Mouse (Mus musculus) frontal cortex, postnatal 14 days (tissue): ENCODE results near the gene Sparcl1.

Experiments
- DNase-seq, 2 experiments: peaks; one replicate each; pipeline ENCODE4 v3.0.0; 2022; ENCODE audit warnings: low spot score in 2 of 2

The Sparcl1 gene

DNA sequence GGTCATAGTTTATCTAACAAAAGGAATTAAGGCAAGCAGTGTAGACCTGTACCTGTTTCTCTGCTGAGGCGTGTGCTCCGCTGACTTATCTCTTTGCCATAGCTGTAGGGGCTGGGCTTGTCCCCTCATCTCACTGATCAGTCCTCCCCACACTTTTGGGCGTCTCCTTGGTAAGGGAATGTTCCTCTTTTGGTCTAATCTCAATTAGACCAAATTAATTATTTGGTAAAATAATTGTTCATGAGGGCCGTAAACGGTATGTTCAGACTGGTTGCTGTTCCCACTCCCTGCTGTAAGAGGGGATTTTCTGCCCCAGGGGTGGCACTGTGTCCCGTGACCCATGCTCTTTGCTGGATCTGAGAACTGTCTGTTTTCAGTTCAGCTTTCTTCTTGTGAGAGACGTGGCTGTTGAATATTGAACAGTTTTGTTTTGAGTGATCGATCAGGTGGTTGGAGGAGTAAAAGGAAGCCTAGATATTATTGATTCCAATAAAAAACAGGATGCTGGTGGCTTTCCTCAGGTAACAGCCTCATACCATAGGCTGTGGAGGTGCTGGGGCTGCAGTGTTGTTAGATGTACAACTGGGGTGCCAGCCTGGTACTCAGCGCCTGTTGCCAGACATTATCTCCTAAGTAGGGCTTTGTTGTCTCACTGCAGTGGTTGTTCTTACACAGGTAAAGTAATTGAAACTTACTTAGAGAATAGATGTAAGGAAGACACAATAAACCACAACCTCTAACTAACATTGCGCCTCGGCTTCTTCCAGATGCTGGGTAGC lies 50.6 kb downstream of the Sparcl1 start:
- DNase-seq: no peak

DNA sequence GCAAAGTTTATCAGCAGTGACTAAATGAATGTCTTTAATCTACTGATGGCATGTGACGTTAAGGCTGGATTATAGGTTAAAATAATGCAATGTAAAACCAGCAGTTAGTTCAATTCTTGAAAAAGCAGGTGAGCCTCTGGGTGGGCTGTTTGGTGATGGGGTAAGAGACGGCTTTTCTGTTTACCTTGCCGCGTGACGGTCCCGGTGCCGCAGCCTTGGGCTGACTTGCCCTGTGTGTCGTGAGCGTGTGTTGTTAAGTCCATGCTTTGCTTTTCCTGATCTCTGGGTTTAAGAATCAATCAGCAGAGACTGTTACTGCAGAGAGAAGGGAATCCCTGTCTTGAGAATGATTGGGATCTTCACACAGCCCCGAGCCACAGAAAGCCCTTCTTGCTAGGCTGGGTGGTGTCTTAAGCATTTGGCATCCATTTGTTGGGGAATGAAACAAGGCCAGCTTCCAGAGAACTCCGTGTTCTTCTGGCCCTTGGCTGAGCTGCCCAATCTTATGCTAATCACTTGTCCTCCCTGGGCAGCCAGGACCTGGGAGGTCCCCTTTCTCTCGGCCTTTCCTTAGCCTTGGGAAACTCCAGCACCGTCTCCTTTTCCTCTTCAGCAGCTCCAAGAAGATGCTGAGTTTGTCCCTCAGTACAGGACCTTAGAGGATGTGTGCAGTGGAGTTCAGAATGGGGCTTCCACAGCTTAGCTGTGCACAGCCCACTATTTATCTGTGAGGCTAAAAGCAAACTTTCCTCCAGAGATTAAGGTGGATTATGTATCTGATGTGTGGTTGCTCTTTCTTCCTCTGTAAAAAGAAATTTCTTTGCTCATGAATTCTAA lies 51.4 kb downstream of the Sparcl1 start:
- peak in 1 of 2 experiments; percentile 25 for DNase-seq

DNA sequence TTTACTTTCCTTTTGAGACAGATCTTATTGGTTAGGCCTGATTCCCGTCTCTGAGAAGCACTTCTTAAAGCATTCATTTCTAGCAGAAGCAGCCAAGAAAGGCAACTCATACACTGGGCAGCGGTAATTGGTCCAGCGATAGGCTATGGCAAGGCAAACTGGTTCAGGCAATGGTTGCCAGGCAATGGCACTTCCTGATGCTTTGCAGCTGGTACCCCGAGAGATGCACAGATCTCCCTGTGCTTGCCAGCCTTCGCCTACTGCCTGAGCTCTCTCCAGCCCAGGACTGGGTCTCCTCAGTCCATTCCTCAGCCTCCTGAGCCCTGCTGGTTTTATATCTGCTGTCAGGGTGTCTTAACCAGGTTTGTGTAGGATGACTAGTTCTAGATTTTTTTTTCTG lies 53.1 kb downstream of the Sparcl1 start:
- DNase-seq: no peak

DNA sequence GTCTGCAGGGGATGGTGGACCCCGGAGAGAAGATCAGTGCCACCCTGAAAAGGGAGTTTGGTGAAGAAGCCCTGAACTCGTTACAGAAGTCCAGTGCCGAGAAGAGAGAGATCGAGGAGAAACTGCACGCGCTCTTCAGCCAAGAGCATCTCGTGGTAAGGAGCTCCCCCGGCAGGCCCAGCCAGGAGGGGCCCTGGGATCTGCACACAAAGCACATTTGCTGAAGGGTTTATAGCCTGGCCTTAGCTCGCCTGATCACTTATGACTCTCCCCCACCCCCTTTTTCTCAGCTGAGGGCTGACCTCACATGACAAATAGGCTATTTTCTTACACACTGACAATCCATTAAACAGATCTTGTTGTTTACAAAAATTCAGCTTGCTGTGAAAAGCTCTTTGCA lies 53.9 kb downstream of the Sparcl1 start:
- DNase-seq: no peak

DNA sequence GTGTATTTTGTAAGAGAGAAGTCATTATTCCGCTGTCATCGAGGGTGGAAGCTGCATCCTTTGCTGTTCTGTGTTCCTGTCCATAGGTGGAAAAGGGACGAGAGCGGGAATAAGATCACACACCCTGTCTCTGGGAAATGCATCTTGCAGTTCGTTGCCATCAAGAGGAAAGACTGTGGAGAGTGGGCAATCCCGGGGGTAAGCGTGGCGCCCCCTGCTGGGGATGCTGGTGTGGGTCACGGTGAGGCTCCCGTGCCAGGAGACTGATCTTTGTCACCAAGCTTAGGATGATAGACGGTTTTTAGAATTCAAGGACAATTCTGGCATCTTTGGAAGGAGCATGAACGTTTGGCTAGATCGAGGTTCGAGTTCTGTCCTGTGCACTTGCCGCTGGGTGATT lies 55.5 kb downstream of the Sparcl1 start:
- no peak for DNase-seq

DNA sequence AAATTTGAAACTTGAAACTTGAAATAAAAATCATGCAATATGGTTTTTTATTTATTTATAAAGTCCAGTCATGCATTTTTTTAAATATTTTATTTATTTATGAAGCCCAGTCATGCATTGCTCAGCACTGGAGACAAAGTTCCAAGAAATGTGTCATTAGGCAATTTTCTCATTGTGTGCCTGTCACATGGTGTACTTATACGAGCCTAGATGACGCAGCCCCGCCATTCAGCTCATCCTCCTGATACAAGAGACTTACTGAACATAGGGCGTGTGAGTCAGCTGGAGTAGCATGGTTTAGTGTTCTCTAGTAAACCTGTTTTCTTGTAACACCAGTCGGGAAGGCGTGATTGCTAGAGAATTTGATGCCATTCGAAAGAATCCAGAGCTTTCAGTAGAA lies 57.2 kb downstream of the Sparcl1 start:
- DNase-seq: no peak

DNA sequence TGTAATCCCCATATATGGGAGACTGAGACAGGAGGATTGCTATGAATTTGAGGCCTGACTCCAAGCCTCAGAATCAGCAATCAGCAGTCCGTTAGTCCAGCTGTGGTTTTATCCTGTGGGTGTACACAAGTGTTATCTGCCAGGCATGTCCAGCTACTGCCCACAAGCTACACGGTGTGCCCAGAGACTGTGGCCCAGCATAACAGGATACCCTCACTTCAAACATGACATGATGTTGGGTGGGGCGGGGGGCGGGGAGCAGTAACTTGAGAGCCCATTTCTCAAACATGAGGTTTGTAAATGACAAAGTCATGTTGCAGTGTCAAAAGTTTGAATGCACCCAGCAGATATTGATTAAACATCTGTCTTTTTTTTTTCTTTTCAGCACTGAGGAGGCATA lies 57.7 kb downstream of the Sparcl1 start:
- DNase-seq: no peak

DNA sequence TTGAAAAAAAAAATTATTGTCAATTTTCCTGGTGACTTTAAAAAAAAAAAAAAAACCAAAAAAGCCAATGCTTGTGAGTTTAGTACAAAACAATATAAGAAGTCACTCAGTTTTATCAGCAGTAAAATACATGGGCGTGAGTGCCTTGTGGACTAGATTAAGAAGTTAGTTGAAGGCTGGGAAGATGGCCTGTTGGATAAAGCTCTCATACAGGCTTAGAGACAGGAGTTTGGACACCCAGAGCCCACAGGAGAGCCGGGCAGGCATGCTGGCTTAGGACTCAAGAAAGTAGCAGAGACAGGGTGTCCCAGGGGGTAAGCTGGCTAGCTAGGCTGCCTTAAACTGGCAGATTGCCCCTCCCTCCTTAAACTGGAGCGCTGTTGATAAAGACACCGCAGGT lies 58.6 kb downstream of the Sparcl1 start:
- DNase-seq: no peak

DNA sequence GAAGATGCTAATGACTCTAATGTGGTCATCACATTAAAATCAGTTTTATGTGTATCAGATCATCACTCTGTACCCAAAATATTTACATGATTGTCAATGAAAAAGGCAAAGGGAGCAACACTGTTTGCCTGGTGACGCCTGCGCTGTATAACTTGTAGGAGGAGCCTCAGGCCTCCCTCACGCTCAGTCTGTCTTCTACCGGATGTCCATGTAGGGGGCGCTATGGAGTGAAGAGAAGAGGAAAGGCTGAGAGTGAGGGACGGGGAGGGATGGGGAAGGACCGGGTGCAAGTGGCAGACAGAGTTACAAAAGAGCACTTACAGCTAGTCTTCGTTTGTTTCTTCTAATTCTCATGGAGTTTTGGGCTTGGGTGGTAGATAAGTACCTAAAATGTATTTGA lies 60.6 kb downstream of the Sparcl1 start:
- no peak for DNase-seq

DNA sequence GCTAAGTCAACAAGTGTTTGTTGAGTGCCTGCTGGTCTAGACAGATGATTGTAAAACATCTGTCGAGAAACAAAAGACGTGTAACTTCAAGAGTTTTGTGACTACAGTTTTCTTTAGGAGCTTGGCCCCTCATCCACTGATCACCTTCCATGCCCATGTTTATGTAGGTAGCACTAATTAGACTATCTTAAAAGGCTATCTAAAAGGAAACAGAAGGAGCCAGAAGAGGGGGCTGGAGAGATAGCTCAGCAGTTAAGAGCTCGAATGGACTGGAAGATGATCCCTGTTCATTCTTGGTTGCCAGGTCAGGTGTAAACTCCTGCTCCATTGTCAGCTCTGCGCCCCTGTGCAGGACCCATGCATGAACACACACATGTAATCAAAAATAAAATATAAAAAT lies 65.4 kb downstream of the Sparcl1 start:
- DNase-seq: no peak

DNA sequence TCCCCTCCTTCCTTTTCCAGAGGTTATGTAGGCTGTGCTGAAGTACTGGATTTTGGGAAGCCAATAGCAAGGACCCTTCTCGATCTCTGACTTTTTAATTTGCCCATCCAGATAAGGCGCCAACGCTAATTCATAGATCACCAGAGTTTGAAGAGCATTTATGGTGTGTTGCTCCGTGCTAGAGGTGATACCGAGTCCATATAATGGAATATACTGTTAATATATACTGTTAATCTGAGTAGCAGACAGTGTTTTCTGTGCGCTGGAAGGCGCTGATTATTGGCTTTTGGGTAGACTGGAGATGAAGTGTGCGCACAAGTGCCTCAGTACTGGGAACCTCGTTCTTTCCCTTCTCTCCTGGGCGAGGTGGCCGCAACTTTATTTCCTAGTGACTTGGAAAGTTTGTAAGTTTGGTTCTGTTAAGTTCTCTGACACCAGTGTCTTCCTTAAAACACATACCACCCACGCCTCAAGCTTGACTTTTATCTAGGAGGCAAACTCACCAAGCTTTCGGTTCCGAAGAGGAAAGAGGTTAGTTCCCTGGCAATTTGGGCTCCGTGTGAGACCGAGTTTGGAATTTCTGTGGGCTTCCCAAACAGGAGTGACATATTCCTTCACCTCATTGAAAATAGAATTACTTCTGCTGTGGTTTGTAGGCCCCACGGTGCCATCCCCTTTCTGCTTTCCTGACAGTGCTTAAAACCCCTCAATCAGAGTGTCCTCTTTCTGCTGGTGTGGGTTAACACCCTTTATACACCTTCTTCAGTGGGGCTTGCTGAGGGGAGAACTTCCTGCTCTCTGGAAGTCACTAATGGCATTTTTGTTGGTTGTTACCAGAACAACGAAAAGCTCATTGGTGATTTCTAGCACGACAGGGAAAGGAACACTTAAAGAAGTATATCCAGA lies 66.1 kb downstream of the Sparcl1 start:
- no peak for DNase-seq

DNA sequence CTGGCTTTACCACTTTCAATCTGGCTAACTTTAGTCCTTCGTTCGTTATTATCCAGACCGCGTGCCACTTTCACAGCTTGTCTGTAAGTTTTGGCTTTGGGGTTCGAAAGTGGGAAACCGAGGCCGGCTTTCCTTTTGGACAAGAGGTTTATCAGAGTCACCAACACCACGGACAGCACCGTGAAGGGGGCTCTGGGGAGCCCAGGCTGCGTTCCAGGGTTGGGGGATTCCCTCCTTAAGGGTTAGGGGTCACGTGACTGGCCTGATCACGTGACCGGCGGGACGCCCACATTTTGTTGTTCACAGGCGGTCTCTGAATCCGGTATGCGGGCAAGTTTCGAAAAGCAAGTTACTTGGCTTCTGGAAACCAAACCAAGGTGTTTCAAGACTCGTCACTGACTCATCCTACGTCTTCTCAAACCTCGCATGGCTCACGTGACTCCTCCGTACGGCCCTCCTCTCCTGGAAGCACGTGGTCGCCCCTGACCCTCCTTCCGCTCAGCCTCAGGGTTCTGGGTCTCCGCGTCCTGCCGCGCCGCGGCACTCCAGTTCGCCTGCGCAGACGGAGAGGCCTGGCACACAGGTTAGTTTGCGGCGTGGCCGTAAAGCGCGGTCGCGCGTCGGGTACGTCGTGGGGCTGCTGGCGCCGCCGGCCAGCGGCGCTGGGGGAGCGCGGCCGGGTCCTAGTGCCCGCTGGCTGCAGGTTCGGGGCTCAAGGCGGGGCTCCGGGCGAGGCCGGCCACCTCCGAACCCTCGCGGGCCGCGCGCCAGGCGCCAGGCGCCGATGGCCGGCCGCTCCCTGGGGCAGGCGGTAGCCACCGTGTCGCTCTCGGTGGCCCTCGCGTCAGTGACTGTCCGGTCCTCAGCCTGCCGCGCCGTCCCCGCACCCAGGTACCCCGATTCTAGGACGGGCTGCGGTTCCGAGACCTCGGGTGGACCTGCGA lies 67.0 kb downstream of the Sparcl1 start, which contains the start of gene Nudt9:
Gene Nudt9, plus strand, starts transcription at position 51 of the 944 bp plus-strand sequence.
- DNase-seq: peak; percentile 93 to 97

DNA sequence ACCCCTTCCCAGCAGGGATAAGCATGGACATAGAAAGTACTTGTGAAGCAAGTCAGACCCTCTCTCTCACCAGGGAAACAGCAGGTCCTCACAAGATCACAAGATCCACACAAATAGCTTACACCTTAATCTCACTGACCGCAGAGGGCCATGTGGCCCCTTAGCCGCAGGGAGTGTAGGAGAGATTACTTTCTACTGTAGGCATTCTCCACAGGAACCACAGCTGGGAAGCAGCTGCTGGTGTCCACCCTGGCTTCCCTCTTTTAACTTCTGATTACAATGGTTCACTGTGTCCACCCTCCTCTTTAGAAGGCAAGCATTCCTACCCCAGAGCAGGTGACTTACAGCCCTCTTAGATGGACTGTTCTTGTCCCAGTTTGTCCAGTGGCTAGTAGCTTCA lies 69.8 kb downstream of the Sparcl1 start:
- no peak for DNase-seq

DNA sequence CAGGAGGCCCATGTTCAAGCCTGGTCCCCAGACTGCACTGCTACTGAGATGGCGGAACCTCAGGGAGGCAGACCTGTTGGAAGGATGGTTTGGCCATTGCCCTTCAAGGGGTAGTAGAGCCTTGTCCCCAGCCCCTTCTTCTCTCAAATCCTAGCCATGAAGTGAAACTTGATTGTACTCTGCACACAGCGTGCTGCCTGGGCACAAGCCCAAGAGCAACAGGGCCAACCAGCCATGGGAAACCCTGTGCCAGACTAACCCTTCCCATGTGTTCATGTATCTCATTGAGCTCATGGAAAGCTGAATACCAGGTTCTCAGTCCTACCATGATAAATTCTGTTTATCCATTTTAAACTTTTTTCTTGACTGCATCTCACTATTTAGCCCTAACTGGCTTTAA lies 70.6 kb downstream of the Sparcl1 start:
- DNase-seq: no peak

DNA sequence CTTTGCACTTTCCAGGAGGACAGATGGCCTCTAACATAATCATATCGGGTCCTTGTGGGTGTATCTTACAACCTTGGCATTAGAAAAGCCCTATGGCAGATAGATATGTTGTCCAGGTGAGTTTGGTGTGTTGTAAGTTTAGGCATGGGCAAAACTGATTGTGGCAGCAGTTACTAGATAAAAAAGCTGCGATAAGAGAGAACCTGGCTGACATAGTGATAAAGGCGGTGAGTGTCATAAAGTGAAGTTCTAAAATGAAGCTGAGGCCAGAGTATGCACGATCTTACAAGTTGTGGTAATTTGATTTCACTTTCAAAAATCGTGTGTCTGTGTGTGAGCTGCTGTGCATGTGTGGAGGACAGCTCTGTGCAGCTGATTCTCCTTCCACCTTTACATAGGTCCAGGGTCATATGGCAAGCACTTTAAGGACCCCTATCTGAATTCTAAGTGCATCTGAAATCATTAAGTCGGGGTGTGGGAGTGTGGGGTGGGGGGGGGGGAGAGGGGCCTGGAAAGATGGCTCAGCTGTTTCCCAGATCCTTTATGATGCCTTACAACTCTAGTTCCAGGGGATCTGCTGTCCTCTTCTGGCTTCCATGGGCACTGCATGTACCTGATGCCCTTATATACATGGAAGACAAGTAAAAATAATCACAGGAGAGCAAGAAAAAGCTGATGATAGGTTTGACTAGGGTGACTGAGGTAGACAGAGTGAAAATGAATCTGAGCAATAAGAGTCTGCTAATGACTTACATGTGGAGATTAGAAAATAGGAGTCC lies 74.2 kb downstream of the Sparcl1 start:
- DNase-seq: no peak

DNA sequence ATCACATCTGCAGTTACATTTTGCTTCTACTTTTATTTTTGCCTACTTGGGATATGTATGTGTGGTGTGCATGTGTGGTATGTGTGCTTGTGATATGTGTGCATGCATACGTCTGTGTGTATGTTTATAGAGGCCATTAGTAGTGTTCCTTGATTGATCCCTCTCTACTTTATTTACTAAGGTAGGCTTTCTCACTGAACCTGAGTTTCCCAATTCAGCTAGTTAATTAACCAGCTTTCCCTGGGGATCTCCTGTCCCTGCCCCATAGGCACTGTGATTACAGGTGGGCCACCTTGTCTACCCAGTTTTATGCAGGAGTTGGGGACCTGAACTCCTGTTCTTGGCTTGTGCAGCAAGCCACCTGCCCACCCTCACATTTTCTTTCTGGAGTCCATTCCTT lies 76.8 kb downstream of the Sparcl1 start:
- DNase-seq: no peak

DNA sequence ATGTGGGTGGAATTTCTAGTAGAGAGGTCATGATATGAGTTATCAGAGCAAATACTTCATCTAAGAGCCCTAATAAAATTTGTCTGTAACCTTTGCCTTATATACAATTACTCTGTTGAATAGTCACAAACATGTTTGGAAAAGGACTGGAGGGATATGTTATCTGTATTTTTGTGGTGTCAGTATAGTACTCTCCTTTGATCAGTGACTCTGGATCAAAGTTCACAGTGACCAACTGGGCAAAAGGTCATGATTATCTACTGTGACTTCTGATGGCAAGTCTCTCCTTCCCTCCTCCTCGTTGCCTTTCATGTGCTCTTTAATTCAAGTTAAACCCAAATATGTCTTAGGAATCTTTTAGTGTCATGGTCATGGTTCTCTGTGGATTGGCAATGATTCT lies 77.7 kb downstream of the Sparcl1 start:
- no peak for DNase-seq

DNA sequence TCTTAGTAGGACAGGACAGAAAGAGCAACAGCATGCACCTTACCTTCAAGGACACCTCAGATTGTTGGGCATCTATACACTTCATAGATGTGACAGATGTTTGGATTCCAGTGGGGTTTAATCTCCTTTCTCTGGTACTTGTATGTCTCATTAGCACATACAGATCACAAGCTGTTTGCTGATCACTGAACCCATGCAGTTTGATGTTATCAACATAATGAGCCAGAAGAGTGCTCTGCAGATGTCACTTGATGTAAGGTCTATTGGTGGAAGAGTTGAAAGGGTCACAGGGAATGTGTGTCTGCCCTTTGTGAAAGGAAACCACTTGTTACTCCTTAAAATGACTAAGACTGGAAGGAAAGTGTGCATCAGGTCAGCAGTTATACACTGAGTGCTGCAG lies 78.5 kb downstream of the Sparcl1 start:
- DNase-seq: no peak

DNA sequence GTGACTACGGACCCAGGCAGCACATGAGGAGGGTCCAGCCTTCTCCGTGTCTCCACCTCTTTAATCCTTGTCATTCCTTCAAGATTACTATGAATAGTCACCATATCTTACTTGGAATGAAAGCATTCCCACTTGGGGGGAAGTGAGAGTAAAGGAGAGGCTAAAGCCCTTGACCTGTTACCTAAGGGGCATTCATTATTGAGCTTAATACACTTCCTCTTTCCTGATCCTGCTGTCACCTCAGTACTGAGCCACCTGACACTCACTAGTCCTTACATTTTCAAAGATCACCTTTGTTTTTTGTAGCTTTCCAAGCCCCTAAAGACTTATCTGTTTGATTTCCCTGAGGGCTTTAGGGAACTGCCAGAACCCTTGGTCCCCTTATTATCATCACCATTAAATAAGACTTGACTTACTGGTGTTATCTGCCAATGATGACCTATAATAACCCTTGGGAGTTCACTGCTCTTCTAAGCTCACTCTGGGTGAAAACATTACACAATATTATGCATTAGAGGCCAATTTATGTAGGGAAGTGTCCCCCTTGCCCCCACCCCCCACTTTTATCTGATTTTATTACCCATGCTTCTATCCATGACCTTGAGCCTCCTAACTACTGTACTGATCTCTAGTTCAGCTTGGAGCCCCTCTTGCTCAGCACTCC lies 81.0 kb downstream of the Sparcl1 start:
- no peak for DNase-seq
